In genomic region chr19:5459019-5459418, GRCm38 (mm10) we compare ENCODE assay signal across 14 mouse cellular contexts. TPM values are rescaled to one million over a fixed set of nuclear protein-coding genes. Genes with fewer than 3 reads are reported as not detected.
DNase-seq lines count a peak whose midpoint lies in the region; ATAC-seq and TF ChIP-seq lines count a peak whose summit lies in the region.
"Had no signal": no experiment of that assay in that cellular context is flagged by ENCODE, and none has a peak within 500 bp of the region (broad histone marks: within the 10 kb centered on the region; RNA-seq: fewer than 3 reads in every experiment).

No protein-coding gene starts in this region.

- no peaks in the 10 kb centered on the region for H3K9me3 ChIP-seq in liver, embryonic 13.5 days (replicated peaks)
- no peaks in the 10 kb centered on the region for H3K9me3 ChIP-seq in midbrain, embryonic 13.5 days
- H3K9me3 ChIP-seq: forebrain, embryonic 10.5 days had no signal

- H3K27ac ChIP-seq in cerebellum, adult 2 months (ENCODE audit: insufficient read depth, low read length), result peak overlapping the region; percentile 24; the same call in 1 of the 2 replicates
- H3K27ac ChIP-seq in liver, embryonic 13.5 days, result no peak overlapping the region
- H3K27ac ChIP-seq in olfactory bulb, adult 2 months (ENCODE audit: insufficient read depth, low read depth, low read length), result peak overlapping the region; percentile 59
- no peak overlapping the region for H3K27ac ChIP-seq in midbrain, embryonic 13.5 days
- H3K27ac ChIP-seq: forebrain, embryonic 10.5 days had no signal

- H3K4me2 ChIP-seq in liver, embryonic 13.5 days, result peak overlapping the region; percentile 6; the same call in 1 of the 2 replicates
- no peak overlapping the region for H3K4me2 ChIP-seq in midbrain, embryonic 13.5 days (replicated peaks)

- H3K4me3 ChIP-seq in cerebellum, adult 2 months (replicated peaks; ENCODE audit: insufficient read depth, low read depth, low read length), result no peak overlapping the region
- H3K4me3 ChIP-seq in liver, embryonic 13.5 days (replicated peaks), result no peak overlapping the region
- H3K4me3 ChIP-seq in olfactory bulb, adult 2 months (ENCODE audit: insufficient read depth, low read depth, low read length), result no peak overlapping the region
- no peak overlapping the region for H3K4me3 ChIP-seq in midbrain, embryonic 13.5 days (replicated peaks)

- H3K4me1 ChIP-seq in cerebellum, adult 2 months (ENCODE audit: control insufficient read depth, insufficient read depth, low read length), result peaks cover 14% of the 10 kb centered on the region
- peaks cover 63% of the 10 kb centered on the region for H3K4me1 ChIP-seq in liver, embryonic 13.5 days (replicated peaks)
- peaks cover 37% of the 10 kb centered on the region for H3K4me1 ChIP-seq in olfactory bulb, adult 2 months (ENCODE audit: control insufficient read depth, insufficient read depth, low read length)
- peaks cover 53% of the 10 kb centered on the region for H3K4me1 ChIP-seq in midbrain, embryonic 13.5 days (replicated peaks)

- no peak overlapping the region for H3K9ac ChIP-seq in liver, embryonic 13.5 days
- no peak overlapping the region for H3K9ac ChIP-seq in midbrain, embryonic 13.5 days (replicated peaks)

- no peaks in the 10 kb centered on the region for H3K27me3 ChIP-seq in cerebellum, adult 2 months (ENCODE audit: control insufficient read depth, insufficient read depth, low read length)
- 0 out of 2 replicates have a peak, but pooled peaks cover 6% of the 10 kb centered on the region for H3K27me3 ChIP-seq in liver, embryonic 13.5 days
- H3K27me3 ChIP-seq in midbrain, embryonic 13.5 days, result peaks cover 15% of the 10 kb centered on the region

- WGBS in cerebellum, adult 2 months, result 48% methylated on average over 7 of the region's 7 CpGs
- WGBS in liver, embryonic 13.5 days (ENCODE audit: insufficient replicate concordance), result 59% methylated on average over 7 of the region's 7 CpGs
- WGBS in olfactory bulb, adult 2 months, result 29% methylated on average over 7 of the region's 7 CpGs
- 73% methylated on average over 7 of the region's 7 CpGs for WGBS in midbrain, embryonic 13.5 days

- no peak for TF ChIP-seq CTCF in cerebellum, adult 2 months (IDR thresholded peaks at IDR 0.05; ENCODE audit: borderline replicate concordance, insufficient read depth, low read depth, low read length)
- TF ChIP-seq CTCF in olfactory bulb, adult 2 months (IDR thresholded peaks at IDR 0.05; ENCODE audit: insufficient read depth, low read depth, low read length), result no peak

- H3K36me3 ChIP-seq in liver, embryonic 13.5 days, result peaks cover 17% of the 10 kb centered on the region
- H3K36me3 ChIP-seq in midbrain, embryonic 13.5 days, result peaks cover 14% of the 10 kb centered on the region

- no peak for TF ChIP-seq POLR2A in cerebellum, adult 2 months (IDR thresholded peaks at IDR 0.05; ENCODE audit: borderline replicate concordance, insufficient read depth, low read length)
- no peak for TF ChIP-seq POLR2A in olfactory bulb, adult 2 months (IDR thresholded peaks at IDR 0.05; ENCODE audit: insufficient read depth, low read depth, low read length)

- DNase-seq in cerebellum, adult 2 months, result peak in 1 of 2 experiments; percentile 21
- DNase-seq in cerebellum, postnatal 14 days, result no peak
- DNase-seq in kidney, adult 11 months, result peak; percentile 64
- DNase-seq in kidney, postnatal 10 days, result no peak
- no peak for DNase-seq in liver, embryonic 13.5 days
- no peak for DNase-seq in liver
- DNase-seq: gastrocnemius, postnatal 14 days; lung, adult 2 months; thymus, postnatal 14 days had no signal

- ATAC-seq in liver, embryonic 13.5 days (ENCODE audit: low read depth), result no peak
- no peak for ATAC-seq in midbrain, embryonic 13.5 days
- ATAC-seq: activated CD4-positive, CD25-positive, alpha-beta regulatory T cell, adult 4 months; intestine, embryonic 16.5 days had no signal

RNA-seq across cellular contexts. Expression of gene Ccdc85b, which starts 1.3 kb away (rescaled TPM):
- 31.0 and 32.5 TPM in 2 replicates for polyA plus RNA-seq in cerebellum, adult 2 months (2012; rRNA removed)
- polyA plus RNA-seq in liver, embryonic 13.5 days (2015; fragmentation: Nextera tagmentation; extraction: Ambion mirVana), result 2.0 and 2.1 TPM in 2 replicates
- not detected in 2 replicates for polyA plus RNA-seq in olfactory bulb, adult 2 months (2012; ENCODE audit: insufficient read depth, insufficient read length, low replicate concordance, missing spikeins)
- 6.9 and 9.7 TPM in 2 replicates for polyA plus RNA-seq in midbrain, embryonic 13.5 days (2015; fragmentation: Nextera tagmentation; extraction: Ambion mirVana)

RNA-seq across cellular contexts. Expression of gene Fibp, which starts 1.4 kb away (rescaled TPM):
- polyA plus RNA-seq in cerebellum, adult 2 months (2012; rRNA removed), result 140 and 146 TPM in 2 replicates
- polyA plus RNA-seq in liver, embryonic 13.5 days (2015; fragmentation: Nextera tagmentation; extraction: Ambion mirVana), result 34.0 and 34.7 TPM in 2 replicates
- polyA plus RNA-seq in olfactory bulb, adult 2 months (2012; ENCODE audit: insufficient read depth, insufficient read length, low replicate concordance, missing spikeins), result not detected in 2 replicates
- 183 and 192 TPM in 2 replicates for polyA plus RNA-seq in midbrain, embryonic 13.5 days (2015; fragmentation: Nextera tagmentation; extraction: Ambion mirVana)

RNA-seq across cellular contexts. Expression of gene Ctsw, which starts 9.3 kb away (rescaled TPM):
- polyA plus RNA-seq in cerebellum, adult 2 months (2012; rRNA removed), result 1.2 and 1.5 TPM in 2 replicates
- 0.35 and 0.53 TPM in 2 replicates for polyA plus RNA-seq in liver, embryonic 13.5 days (2015; fragmentation: Nextera tagmentation; extraction: Ambion mirVana)
- polyA plus RNA-seq in olfactory bulb, adult 2 months (2012; ENCODE audit: insufficient read depth, insufficient read length, low replicate concordance, missing spikeins), result not detected in 2 replicates
- 5.2 and 5.7 TPM in 2 replicates for polyA plus RNA-seq in midbrain, embryonic 13.5 days (2015; fragmentation: Nextera tagmentation; extraction: Ambion mirVana)

RNA-seq across cellular contexts. Expression of gene Fosl1, which starts 11.7 kb away (rescaled TPM):
- polyA plus RNA-seq in cerebellum, adult 2 months (2012; rRNA removed), result not detected in 2 replicates
- not detected in 2 replicates for polyA plus RNA-seq in liver, embryonic 13.5 days (2015; fragmentation: Nextera tagmentation; extraction: Ambion mirVana)
- polyA plus RNA-seq in olfactory bulb, adult 2 months (2012; ENCODE audit: insufficient read depth, insufficient read length, low replicate concordance, missing spikeins), result not detected in 2 replicates
- not detected in 2 replicates for polyA plus RNA-seq in midbrain, embryonic 13.5 days (2015; fragmentation: Nextera tagmentation; extraction: Ambion mirVana)
- polyA plus RNA-seq: activated CD4-positive, CD25-positive, alpha-beta regulatory T cell, adult 4 months; forebrain, embryonic 10.5 days; intestine, embryonic 16.5 days had no signal

RNA-seq across cellular contexts. Expression of gene Efemp2, which starts 14.7 kb away (rescaled TPM):
- 43.3 and 43.4 TPM in 2 replicates for polyA plus RNA-seq in cerebellum, adult 2 months (2012; rRNA removed)
- 20.4 and 21.4 TPM in 2 replicates for polyA plus RNA-seq in liver, embryonic 13.5 days (2015; fragmentation: Nextera tagmentation; extraction: Ambion mirVana)
- polyA plus RNA-seq in olfactory bulb, adult 2 months (2012; ENCODE audit: insufficient read depth, insufficient read length, low replicate concordance, missing spikeins), result not detected in 2 replicates
- 31.8 and 33.4 TPM in 2 replicates for polyA plus RNA-seq in midbrain, embryonic 13.5 days (2015; fragmentation: Nextera tagmentation; extraction: Ambion mirVana)

Comparison
In these comparisons a context has a peak if more than half of its experiments do, and no peak if none do; other contexts are left out.
1. H3K27ac ChIP-seq: peak in cerebellum, adult 2 months (single experiment) and olfactory bulb, adult 2 months (single experiment); none in liver, embryonic 13.5 days (single experiment) and midbrain, embryonic 13.5 days (single experiment).
2. RNA of gene Fibp, which starts 1.4 kb away (polyA plus RNA-seq): 183 to 192 TPM in midbrain, embryonic 13.5 days, 140 to 146 TPM in cerebellum, adult 2 months and 34.0 to 34.7 TPM in liver, embryonic 13.5 days; not detected in olfactory bulb, adult 2 months; every median in the first group is over 10 times any median in the second.